Mouse (Mus musculus) bone marrow, adult 2 months (tissue): ENCODE data around the gene Gm10354.
"Not testable (repeated sequence)": the region's sequence is repeated elsewhere in the genome, so short reads cannot be mapped to it uniquely, and the experiment has no call there.

Source experiments
- CTCF ChIP-seq: fragments of 200-500 bp; IDR thresholded peaks from 2 replicates; pipeline ENCODE4 v1.5.1; 2011; ENCODE audit warnings: low read length, control low read depth; ENCODE audit not compliant: control insufficient read depth, insufficient read depth
- POLR2A ChIP-seq: fragments of 200-500 bp; IDR thresholded peaks from 2 replicates; pipeline ENCODE4 v1.6.1; 2011; ENCODE audit warnings: low read depth, mild to moderate bottlenecking, control low read depth, low read length, borderline replicate concordance; ENCODE audit not compliant: control insufficient read depth

DNA sequence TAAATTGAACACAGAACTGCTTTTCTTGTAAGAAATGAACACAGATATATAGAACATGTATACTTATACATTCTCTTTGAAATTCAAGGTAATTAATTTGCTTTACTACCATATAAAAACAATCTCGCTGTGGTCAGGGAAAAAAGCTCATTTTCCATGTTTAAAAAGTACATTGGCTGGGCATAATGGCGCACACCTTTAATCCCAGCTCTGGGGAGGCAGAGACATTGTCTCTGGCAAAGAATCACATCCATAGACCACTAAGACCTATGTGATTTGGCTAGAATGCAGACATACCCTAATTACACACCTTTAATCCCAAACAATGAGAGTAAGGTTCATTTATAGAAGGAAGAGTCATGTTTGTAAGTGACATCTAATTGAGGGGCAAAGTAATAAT lies 41.3 kb upstream of the Gm10354 start:
- not testable (repeated sequence) for TF ChIP-seq CTCF, POLR2A
